Comparison of ENCODE assay signal across 22 mouse cellular contexts in the genomic region with DNA sequence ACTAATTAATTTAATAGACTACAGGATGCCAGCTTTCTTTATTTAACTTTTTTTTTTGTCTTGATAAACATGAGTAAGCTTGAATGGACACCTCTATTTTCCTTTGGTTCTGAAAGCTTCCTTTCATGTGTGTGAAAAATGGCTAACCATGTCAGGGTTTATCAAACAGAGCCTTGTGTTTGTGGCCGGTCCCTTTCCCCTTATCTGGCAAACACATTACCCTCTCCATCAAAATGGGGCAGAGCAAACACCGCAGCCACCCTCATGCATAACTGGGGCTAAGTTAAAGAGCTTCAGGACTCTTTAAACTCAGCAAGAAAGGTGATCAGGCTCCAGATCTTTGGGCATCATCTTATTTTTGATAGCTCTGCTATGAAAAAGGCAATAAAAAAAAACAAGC.
DNase-seq lines count a peak whose midpoint lies in the region; ATAC-seq and TF ChIP-seq lines count a peak whose summit lies in the region.
"Had no signal": no experiment of that assay in that cellular context is flagged by ENCODE, and none has a peak within 500 bp of the region (broad histone marks: within the 10 kb centered on the region; RNA-seq: fewer than 3 reads in every experiment).

No protein-coding gene starts in this region.

- no peak overlapping the region for H3K4me2 ChIP-seq in liver, embryonic 11.5 days
- no peak overlapping the region for H3K4me2 ChIP-seq in liver, postnatal 0 days (ENCODE audit: low read depth, low read length)
- no peak overlapping the region for H3K4me2 ChIP-seq in midbrain, embryonic 11.5 days
- no peak overlapping the region for H3K4me2 ChIP-seq in midbrain, postnatal 0 days (ENCODE audit: low read depth, low read length, poor library complexity, severe bottlenecking)
- no peak overlapping the region for H3K4me2 ChIP-seq in stomach, embryonic 14.5 days (replicated peaks; ENCODE audit: low read depth, low read length)
- no peak overlapping the region for H3K4me2 ChIP-seq in stomach, postnatal 0 days (replicated peaks; ENCODE audit: low read depth)
- H3K4me2 ChIP-seq: embryonic facial prominence, embryonic 12.5 days; forebrain, embryonic 13.5 days; forebrain, embryonic 15.5 days had no signal

- H3K9ac ChIP-seq in liver, embryonic 11.5 days (ENCODE audit: low read depth, low read length) = no peak overlapping the region
- no peak overlapping the region for H3K9ac ChIP-seq in liver, postnatal 0 days (replicated peaks)
- H3K9ac ChIP-seq in midbrain, embryonic 11.5 days (ENCODE audit: low read length) = no peak overlapping the region
- no peak overlapping the region for H3K9ac ChIP-seq in midbrain, postnatal 0 days (replicated peaks; ENCODE audit: low read length, poor library complexity, severe bottlenecking)
- H3K9ac ChIP-seq in stomach, embryonic 14.5 days (replicated peaks; ENCODE audit: low read depth, low read length) = no peak overlapping the region
- no peak overlapping the region for H3K9ac ChIP-seq in stomach, postnatal 0 days (ENCODE audit: low read length)
- H3K9ac ChIP-seq: embryonic facial prominence, embryonic 12.5 days; forebrain, embryonic 13.5 days; forebrain, embryonic 15.5 days had no signal

- no peak for TF ChIP-seq EP300 in liver, postnatal 0 days (IDR thresholded peaks at IDR 0.05; ENCODE audit: low read depth)
- no peak for TF ChIP-seq EP300 in stomach, postnatal 0 days (optimal IDR thresholded peaks at IDR 0.05)

- H3K4me1 ChIP-seq in liver, embryonic 11.5 days (replicated peaks; ENCODE audit: control insufficient read depth, insufficient read depth, low read length) = no peaks in the 10 kb centered on the region
- no peaks in the 10 kb centered on the region for H3K4me1 ChIP-seq in liver, postnatal 0 days (ENCODE audit: insufficient read depth)
- no peaks in the 10 kb centered on the region for H3K4me1 ChIP-seq in midbrain, embryonic 11.5 days (ENCODE audit: control insufficient read depth, insufficient read depth, low read length)
- H3K4me1 ChIP-seq in midbrain, postnatal 0 days (ENCODE audit: insufficient read depth, low read length) = no peaks in the 10 kb centered on the region
- no peaks in the 10 kb centered on the region for H3K4me1 ChIP-seq in stomach, embryonic 14.5 days (ENCODE audit: control insufficient read depth, insufficient read depth, low read length)
- H3K4me1 ChIP-seq in stomach, postnatal 0 days (replicated peaks; ENCODE audit: control insufficient read depth, insufficient read depth) = no peaks in the 10 kb centered on the region
- H3K4me1 ChIP-seq: embryonic facial prominence, embryonic 10.5 days; embryonic facial prominence, embryonic 12.5 days; forebrain, embryonic 13.5 days; forebrain, embryonic 15.5 days had no signal

- no peaks in the 10 kb centered on the region for H3K9me3 ChIP-seq in liver, embryonic 11.5 days (ENCODE audit: control insufficient read depth, low read length)
- no peaks in the 10 kb centered on the region for H3K9me3 ChIP-seq in liver, postnatal 0 days (ENCODE audit: low read length)
- no peaks in the 10 kb centered on the region for H3K9me3 ChIP-seq in midbrain, embryonic 11.5 days (ENCODE audit: control insufficient read depth, low read length)
- H3K9me3 ChIP-seq in midbrain, postnatal 0 days (ENCODE audit: low read length) = no peaks in the 10 kb centered on the region
- H3K9me3 ChIP-seq in stomach, embryonic 14.5 days (ENCODE audit: control insufficient read depth, low read depth, low read length) = no peaks in the 10 kb centered on the region
- H3K9me3 ChIP-seq in stomach, postnatal 0 days (ENCODE audit: control insufficient read depth, low read length) = no peaks in the 10 kb centered on the region
- H3K9me3 ChIP-seq: embryonic facial prominence, embryonic 10.5 days; embryonic facial prominence, embryonic 12.5 days; forebrain, embryonic 13.5 days; forebrain, embryonic 15.5 days had no signal

- H3K27me3 ChIP-seq in liver, embryonic 11.5 days (replicated peaks; ENCODE audit: control insufficient read depth, insufficient read depth, low read length) = peaks cover 7% of the 10 kb centered on the region; the same call in 1 of the 2 replicates
- peaks cover 5% of the 10 kb centered on the region for H3K27me3 ChIP-seq in liver, postnatal 0 days (ENCODE audit: insufficient read depth, low read length)
- peaks cover 16% of the 10 kb centered on the region for H3K27me3 ChIP-seq in midbrain, embryonic 11.5 days (ENCODE audit: control insufficient read depth, insufficient read depth, low read length)
- H3K27me3 ChIP-seq in midbrain, postnatal 0 days (ENCODE audit: insufficient read depth, low read length) = peaks cover 22% of the 10 kb centered on the region
- H3K27me3 ChIP-seq in stomach, embryonic 14.5 days (ENCODE audit: control insufficient read depth, insufficient read depth, low read length) = no peaks in the 10 kb centered on the region; the same call in 1 of the 2 replicates
- no peaks in the 10 kb centered on the region for H3K27me3 ChIP-seq in stomach, postnatal 0 days (ENCODE audit: control insufficient read depth, insufficient read depth, low read length)

- WGBS in liver, embryonic 11.5 days = 12% methylated on average over 2 of the region's 2 CpGs
- 18% methylated on average over 2 of the region's 2 CpGs for WGBS in liver, postnatal 0 days (ENCODE audit: insufficient replicate concordance)
- WGBS in midbrain, embryonic 11.5 days = 80% methylated on average over 2 of the region's 2 CpGs
- 54% methylated on average over 2 of the region's 2 CpGs for WGBS in midbrain, postnatal 0 days
- 17% methylated on average over 2 of the region's 2 CpGs for WGBS in stomach, embryonic 14.5 days
- WGBS in stomach, postnatal 0 days = 37% methylated on average over 2 of the region's 2 CpGs

- no peak for DNase-seq in liver, embryonic 11.5 days (ENCODE audit: low spot score)
- no peak for DNase-seq in liver, postnatal 0 days
- DNase-seq in midbrain, embryonic 11.5 days (ENCODE audit: low spot score, missing footprints) = peak; percentile 35
- DNase-seq in midbrain, postnatal 0 days (ENCODE audit: low spot score) = no peak
- DNase-seq in stomach, postnatal 0 days (ENCODE audit: low spot score) = peak; percentile 49
- DNase-seq in urinary bladder, postnatal 4 days (ENCODE audit: low spot score in 2 of 2) = no peak
- DNase-seq: adrenal gland, adult 2 months; adrenal gland, postnatal 10 days; adrenal gland, postnatal 25 days; cerebellum, adult 11 months; cerebellum, adult 18-20 months; cerebellum, adult 8-10 months; cerebellum, adult 9-11 months; cerebellum, postnatal 14 days; cerebellum, postnatal 36 days; embryo, embryonic 11 days had no signal

- peak; percentile 68; the same call in 1 of the 2 replicates for ATAC-seq in liver, embryonic 11.5 days (replicated peaks; ENCODE audit: low FRiP score)
- no peak for ATAC-seq in liver, postnatal 0 days
- ATAC-seq in midbrain, embryonic 11.5 days (ENCODE audit: low FRiP score) = no peak
- ATAC-seq in midbrain, postnatal 0 days (ENCODE audit: low FRiP score) = no peak
- ATAC-seq in stomach, embryonic 14.5 days (ENCODE audit: insufficient number of reproducible peaks, insufficient read depth, low FRiP score, low read depth) = peak; percentile 71; the same call in 1 of the 2 replicates
- no peak for ATAC-seq in stomach, postnatal 0 days (ENCODE audit: low FRiP score, low TSS enrichment)
- no peak for ATAC-seq in granulocyte monocyte progenitor cell, adult 5-6 weeks (replicated peaks; ENCODE audit: poor library complexity, severe bottlenecking)
- ATAC-seq: forebrain, embryonic 13.5 days; forebrain, embryonic 15.5 days had no signal

- H3K36me3 ChIP-seq in liver, embryonic 11.5 days (ENCODE audit: control insufficient read depth, insufficient read depth, low read length) = no peaks in the 10 kb centered on the region
- no peaks in the 10 kb centered on the region for H3K36me3 ChIP-seq in liver, postnatal 0 days (replicated peaks; ENCODE audit: insufficient read depth, low read length)
- H3K36me3 ChIP-seq in midbrain, embryonic 11.5 days (ENCODE audit: control insufficient read depth, insufficient read depth, low read length) = no peaks in the 10 kb centered on the region
- H3K36me3 ChIP-seq in midbrain, postnatal 0 days (ENCODE audit: insufficient read depth, low read length) = no peaks in the 10 kb centered on the region
- H3K36me3 ChIP-seq in stomach, embryonic 14.5 days (ENCODE audit: control insufficient read depth, insufficient read depth, low read length) = no peaks in the 10 kb centered on the region
- H3K36me3 ChIP-seq in stomach, postnatal 0 days (ENCODE audit: control insufficient read depth, insufficient read depth, low read length) = no peaks in the 10 kb centered on the region
- H3K36me3 ChIP-seq: embryonic facial prominence, embryonic 10.5 days; embryonic facial prominence, embryonic 12.5 days; forebrain, embryonic 15.5 days had no signal

- no peak overlapping the region for H3K27ac ChIP-seq in liver, embryonic 11.5 days (ENCODE audit: low read depth, low read length)
- H3K27ac ChIP-seq in liver, postnatal 0 days (ENCODE audit: low read depth) = no peak overlapping the region
- H3K27ac ChIP-seq in midbrain, embryonic 11.5 days (ENCODE audit: low read depth, low read length) = no peak overlapping the region
- no peak overlapping the region for H3K27ac ChIP-seq in midbrain, postnatal 0 days (ENCODE audit: low read depth, low read length)
- no peak overlapping the region for H3K27ac ChIP-seq in stomach, embryonic 14.5 days (ENCODE audit: low read length)
- H3K27ac ChIP-seq in stomach, postnatal 0 days (replicated peaks) = no peak overlapping the region
- H3K27ac ChIP-seq: embryonic facial prominence, embryonic 10.5 days; embryonic facial prominence, embryonic 12.5 days; forebrain, embryonic 13.5 days; forebrain, embryonic 15.5 days had no signal

- no peak overlapping the region for H3K4me3 ChIP-seq in liver, embryonic 11.5 days (ENCODE audit: low read depth, low read length)
- H3K4me3 ChIP-seq in liver, postnatal 0 days (ENCODE audit: low read depth, low read length) = no peak overlapping the region
- H3K4me3 ChIP-seq in midbrain, embryonic 11.5 days (ENCODE audit: low read depth, low read length) = no peak overlapping the region
- no peak overlapping the region for H3K4me3 ChIP-seq in midbrain, postnatal 0 days (ENCODE audit: low read depth, low read length)
- no peak overlapping the region for H3K4me3 ChIP-seq in stomach, embryonic 14.5 days (ENCODE audit: low read depth, low read length)
- H3K4me3 ChIP-seq in stomach, postnatal 0 days (ENCODE audit: low read depth, low read length) = no peak overlapping the region
- H3K4me3 ChIP-seq: embryonic facial prominence, embryonic 10.5 days; embryonic facial prominence, embryonic 12.5 days; forebrain, embryonic 13.5 days; forebrain, embryonic 15.5 days had no signal

- no peak for TF ChIP-seq CTCF in liver, postnatal 0 days (IDR thresholded peaks at IDR 0.05; ENCODE audit: low read depth)
- TF ChIP-seq CTCF in midbrain, postnatal 0 days (IDR thresholded peaks at IDR 0.05) = no peak
- TF ChIP-seq CTCF in stomach, postnatal 0 days (IDR thresholded peaks at IDR 0.05; ENCODE audit: low read depth) = no peak

Comparison
In these comparisons a context has a peak if more than half of its experiments do, and no peak if none do; other contexts are left out.
1. ATAC-seq: peak in liver, embryonic 11.5 days (single experiment) and stomach, embryonic 14.5 days (single experiment); none in liver, postnatal 0 days (single experiment), midbrain, embryonic 11.5 days (single experiment), midbrain, postnatal 0 days (single experiment), stomach, postnatal 0 days (single experiment) and granulocyte monocyte progenitor cell, adult 5-6 weeks (single experiment).
2. DNase-seq: peak in midbrain, embryonic 11.5 days (single experiment) and stomach, postnatal 0 days (single experiment); none in liver, embryonic 11.5 days (single experiment), liver, postnatal 0 days (single experiment), midbrain, postnatal 0 days (single experiment) and urinary bladder, postnatal 4 days (0 of 2).